Mouse (Mus musculus): Measurements from ENCODE around the gene Scnn1a. TPM values are rescaled to one million over a fixed set of nuclear protein-coding genes. Genes with fewer than 3 reads are reported as not detected.
"Not testable (repeated sequence)": the region's sequence is repeated elsewhere in the genome, so short reads cannot be mapped to it uniquely, and the experiment has no call there.

Scnn1a gene
- total RNA-seq, 2 experiments from 2014 or later = 0.10 to 0.14 TPM

DNA sequence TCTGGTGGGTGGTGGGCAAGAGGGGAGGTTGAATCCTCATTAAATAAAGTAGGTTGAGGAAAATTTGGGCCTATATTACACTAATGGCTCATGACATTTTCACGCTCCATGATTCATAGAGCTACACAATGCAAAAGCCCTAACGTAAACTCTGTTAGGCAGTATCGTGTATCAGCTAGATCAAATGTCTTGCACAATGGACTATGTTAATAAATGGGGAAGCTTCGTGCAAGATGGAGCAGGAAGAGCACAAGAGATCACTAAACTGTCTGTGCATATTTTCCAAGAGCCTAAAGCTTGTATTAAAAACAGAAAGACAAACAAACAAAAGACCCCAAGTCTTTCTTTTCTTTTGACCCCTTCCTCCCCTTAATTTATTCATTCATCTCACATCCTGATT lies 26.4 kb upstream of the Scnn1a start:
- Histone ChIP-seq H3K4me3 (no peak overlapping the region), H3K27ac (no peak overlapping the region)
- no peak for DNase-seq
- intact Hi-C loops (cut with DNase I) = no loop called here
- TF ChIP-seq CTCF (IDR thresholded peaks at IDR 0.05) = no peak

DNA sequence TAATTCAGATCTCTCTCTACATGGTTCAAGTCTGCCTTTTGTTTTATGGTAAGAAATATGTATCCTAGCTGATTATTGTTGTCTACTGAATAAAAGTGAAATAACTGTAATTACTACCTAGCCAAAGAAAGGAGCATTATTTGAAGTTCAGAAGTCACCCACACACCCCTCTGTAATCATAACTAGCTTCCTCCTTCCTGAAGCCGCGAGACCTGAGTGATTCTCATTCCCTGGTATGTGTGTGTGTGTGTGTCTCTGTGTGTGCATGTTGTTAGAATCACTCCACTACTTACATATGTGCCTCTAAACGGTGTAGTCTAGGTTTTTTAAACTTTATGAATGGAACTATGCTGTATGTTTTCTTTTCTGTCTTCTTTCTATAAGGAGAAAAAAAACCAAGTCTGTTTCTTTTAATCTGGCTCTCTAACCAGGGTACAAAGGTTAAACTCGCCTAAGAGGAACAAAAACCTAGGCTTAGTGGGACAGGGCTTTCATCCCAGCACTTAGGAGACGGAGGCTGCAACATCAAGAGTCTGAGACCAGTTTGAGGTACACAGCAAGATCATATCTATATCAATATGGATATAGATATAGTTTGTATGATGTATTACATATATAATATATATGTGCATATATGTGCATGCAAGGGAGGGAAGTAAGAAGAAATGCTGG lies 23.2 kb upstream of the Scnn1a start:
- DNase-seq = no peak
- no peak for TF ChIP-seq CTCF (IDR thresholded peaks at IDR 0.05)

DNA sequence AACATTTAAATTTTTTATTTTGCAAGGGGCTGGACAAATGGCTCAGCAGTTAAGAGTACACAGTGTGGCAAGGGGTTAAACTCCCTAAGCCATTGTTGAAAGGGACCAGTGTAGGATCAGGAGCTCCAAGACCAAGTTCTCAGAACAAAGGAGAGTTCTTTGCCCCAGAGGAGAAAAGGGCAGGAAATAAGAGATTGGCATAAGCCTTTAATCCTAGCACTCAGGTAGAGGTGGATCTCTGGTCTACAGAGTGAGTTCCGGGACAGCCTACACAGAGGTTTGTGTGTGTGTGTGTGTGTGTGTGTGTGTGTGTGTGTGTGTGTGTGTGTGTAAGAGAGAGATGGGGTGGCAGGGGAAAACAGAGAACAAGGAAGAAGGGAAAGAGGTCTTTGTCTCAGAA lies 19.5 kb upstream of the Scnn1a start:
- no peak overlapping the region for H3K27ac ChIP-seq
- DNase-seq = no peak
- H3K4me3 ChIP-seq = no peak overlapping the region
- intact Hi-C loops (cut with DNase I) = no loop called here
- no peak for TF ChIP-seq CTCF (IDR thresholded peaks at IDR 0.05)

More for the DNA sequence above, 23.2 kb upstream of the Scnn1a start:
- H3K27ac ChIP-seq = no peak overlapping the region
- intact Hi-C loops (cut with DNase I) = no loop called here
- H3K4me3 ChIP-seq = no peak overlapping the region

DNA sequence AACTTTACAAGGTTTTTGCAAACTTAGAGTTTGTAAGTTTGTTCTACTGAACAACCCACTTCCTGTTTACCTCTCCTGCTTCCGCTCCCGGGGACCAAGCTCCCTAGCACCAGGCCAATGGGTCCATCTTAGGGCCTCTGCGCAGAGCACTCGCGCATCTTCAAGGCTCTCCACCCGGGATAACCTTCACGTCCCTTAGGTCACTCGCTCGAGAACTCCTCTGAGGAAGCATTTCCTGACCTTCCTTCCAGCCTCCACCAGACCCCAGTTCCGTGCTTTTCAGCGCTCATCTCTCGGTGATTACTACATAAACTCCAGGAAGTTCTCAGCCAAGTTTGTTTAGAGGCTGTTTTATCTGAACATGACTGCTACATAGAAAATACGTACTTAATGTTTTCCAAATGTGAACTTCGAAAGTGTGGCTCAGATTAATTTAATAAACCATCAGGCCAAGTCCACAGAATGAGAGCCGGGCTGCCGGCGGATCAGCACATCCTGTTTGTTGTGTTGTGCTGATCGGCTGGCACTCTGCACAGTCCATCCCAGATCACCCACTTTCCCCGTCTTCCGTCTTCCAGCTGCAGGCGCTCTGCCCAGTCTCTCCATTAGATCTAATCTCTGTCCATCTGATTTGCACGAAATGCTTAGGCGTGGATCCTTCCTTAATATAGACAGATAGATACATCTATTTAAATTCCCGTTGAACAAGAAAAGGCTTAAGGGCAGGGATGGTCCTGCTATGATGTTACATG lies 18.1 kb upstream of the Scnn1a start:
- Histone ChIP-seq H3K27ac (peak overlapping the region; percentile 69), H3K4me3 (peak overlapping the region; percentile 37)
- DNase-seq = no peak
- intact Hi-C loops (cut with DNase I) = no loop called here
- TF ChIP-seq CTCF (IDR thresholded peaks at IDR 0.05) = no peak

DNA sequence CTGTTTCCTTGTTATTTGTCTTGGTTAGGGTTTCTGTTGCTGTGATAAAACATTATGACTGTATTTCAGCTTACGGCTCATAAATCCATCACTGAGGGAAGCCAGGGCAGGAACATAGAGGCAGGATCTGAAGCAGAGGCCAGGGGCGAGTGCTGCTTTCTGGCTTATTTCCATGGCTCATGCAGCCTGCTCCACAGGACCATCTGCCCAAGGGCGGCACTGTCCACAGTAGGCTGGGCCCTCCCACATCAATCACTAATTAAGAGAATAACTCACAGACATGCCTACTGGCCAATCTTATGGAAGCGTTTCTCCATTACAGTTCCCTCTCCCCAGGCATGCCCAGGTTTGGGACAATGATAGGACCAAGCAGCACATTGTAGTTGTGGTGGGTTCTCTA lies 17.2 kb upstream of the Scnn1a start:
- no peak for TF ChIP-seq CTCF (IDR thresholded peaks at IDR 0.05)
- intact Hi-C loops (cut with DNase I) = no loop called here
- Histone ChIP-seq H3K27ac (no peak overlapping the region), H3K4me3 (no peak overlapping the region)
- no peak for DNase-seq

DNA sequence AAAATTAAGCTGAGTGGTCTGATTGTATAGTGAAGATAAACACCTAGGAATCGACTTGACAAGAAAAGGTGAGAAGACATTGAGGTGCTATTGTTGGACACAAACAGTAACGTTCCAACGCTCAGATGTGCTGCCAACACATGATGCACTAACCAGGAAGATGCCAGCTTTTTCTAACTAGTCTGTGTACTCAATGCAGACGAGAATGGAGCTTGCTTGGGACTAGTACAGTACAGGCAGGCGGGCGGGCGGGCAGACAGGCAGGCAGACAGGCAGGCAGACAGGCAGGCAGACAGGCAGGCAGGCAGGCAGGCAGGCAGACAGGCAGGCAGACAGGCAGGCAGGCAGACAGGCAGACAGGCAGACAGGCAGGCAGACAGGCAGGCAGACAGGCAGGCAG lies 16.1 kb upstream of the Scnn1a start:
- intact Hi-C loops (cut with DNase I); DNase-seq: not testable (repeated sequence)

DNA sequence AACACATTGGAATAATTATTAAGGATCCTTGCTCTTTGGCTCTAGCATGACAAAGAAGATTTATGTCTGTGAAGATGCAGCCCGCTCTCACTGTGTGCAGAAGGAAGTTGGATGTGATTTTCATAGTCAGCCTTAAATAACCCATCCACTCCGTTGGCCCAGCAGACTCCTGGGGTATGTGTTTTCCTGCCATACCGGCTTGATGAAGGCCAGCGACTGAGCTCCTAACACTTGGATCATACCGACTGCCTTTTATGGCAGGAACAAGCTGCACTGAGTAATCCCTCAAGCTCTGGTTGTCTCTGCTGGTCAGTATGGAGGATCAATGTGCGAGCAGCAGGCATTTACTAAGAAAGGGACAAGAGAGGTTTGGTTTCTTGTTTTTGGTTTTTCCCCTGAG lies 15.0 kb upstream of the Scnn1a start:
- peak overlapping the region; percentile 31; the same call in 1 of the 2 replicates for H3K27ac ChIP-seq
- DNase-seq = peak; percentile 20
- no peak for TF ChIP-seq CTCF (IDR thresholded peaks at IDR 0.05)
- intact Hi-C loops (cut with DNase I) = no loop called here
- no peak overlapping the region for H3K4me3 ChIP-seq

More for the DNA sequence above, 16.1 kb upstream of the Scnn1a start:
- H3K27ac ChIP-seq, H3K4me3 ChIP-seq: not testable (repeated sequence)

DNA sequence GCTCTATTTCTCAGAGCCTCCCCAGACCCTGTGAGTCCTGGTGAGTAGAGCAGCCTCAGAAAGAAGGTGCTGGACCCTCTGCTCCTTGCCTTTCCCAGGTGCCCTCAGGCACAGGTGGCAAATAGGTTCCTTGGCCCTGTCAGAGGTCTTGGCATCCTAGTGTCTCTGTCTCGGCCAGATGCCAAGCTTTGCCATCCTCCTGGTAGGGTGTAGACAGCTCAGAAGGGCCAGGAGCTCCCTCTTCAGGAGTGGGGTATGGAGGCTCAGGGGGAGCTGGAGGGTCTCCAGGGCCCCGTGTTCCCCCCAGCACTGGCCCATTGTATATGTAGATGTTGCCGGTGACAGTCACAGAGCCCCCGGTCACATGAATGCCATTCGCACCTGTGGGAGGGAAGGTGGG lies 13.4 kb upstream of the Scnn1a start:
- no peak for DNase-seq
- H3K4me3 ChIP-seq = no peak overlapping the region
- no peak for TF ChIP-seq CTCF (IDR thresholded peaks at IDR 0.05)
- intact Hi-C loops (cut with DNase I) = no loop called here
- no peak overlapping the region for H3K27ac ChIP-seq

DNA sequence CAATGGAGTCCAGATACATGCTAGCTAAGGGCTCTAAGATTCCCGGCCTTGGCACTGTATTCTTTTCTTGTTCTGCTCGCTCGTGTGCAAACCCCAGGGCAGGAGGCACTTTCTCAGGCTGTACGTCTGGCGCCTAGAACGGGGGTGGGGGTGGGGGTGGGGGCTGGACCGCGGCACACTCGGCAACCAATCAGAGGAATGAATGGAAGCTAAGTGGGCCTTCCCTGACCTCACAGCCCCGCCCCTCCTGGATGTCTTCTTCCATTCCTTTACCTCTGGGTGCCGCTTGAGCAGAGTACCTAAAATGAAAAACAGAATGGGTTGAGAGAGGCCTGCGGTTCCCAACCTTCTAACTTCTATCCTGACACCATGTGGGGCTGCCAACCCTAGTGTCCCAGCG lies 11.5 kb upstream of the Scnn1a start:
- peak; percentile 13 for DNase-seq
- Histone ChIP-seq H3K27ac (no peak overlapping the region), H3K4me3 (no peak overlapping the region)
- intact Hi-C loops (cut with DNase I) = no loop called here
- no peak for TF ChIP-seq CTCF (IDR thresholded peaks at IDR 0.05)

DNA sequence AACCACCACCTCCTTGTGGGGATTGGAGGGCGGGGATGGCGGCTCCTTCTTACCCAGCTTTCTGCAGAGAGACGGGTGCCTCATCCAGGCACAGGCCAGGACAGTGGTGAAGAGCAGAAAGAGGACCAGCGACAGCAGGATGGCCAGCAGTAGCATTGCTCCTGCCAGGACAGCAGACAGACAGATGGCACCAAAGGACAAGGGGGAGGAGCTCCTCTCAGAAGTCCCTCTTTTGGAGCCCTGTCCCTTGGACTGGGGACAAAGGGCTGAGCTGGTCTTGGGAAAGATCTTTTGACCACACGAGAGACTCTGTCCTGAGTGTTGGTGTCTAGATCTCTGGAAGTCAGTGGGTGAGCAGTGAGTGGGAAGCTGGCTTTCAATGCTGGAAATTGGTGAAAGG lies 11.1 kb upstream of the Scnn1a start:
- no peak for DNase-seq
- Histone ChIP-seq H3K27ac (no peak overlapping the region), H3K4me3 (no peak overlapping the region)
- intact Hi-C loops (cut with DNase I) = no loop called here
- TF ChIP-seq CTCF (IDR thresholded peaks at IDR 0.05) = no peak

DNA sequence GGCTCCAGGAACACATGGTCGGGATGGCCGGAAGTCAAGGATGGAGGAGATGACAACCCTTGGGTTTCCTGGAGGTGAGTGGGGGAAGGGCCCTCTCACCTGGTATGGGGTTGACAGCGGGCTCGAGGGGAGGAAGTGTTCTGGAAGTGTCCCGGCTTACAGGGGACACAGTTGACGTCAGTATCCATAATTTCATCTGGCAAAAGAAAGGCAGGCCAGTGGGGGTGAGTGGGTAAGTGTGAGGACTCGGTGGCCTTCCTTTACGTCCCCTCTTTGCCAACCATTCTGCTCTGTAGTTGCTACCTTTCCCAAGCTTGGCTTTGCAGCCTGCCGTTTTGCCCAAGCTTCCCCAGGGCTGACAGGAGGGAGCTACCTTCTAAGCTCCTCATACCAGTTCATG lies 8.3 kb upstream of the Scnn1a start:
- Histone ChIP-seq H3K27ac (peak overlapping the region; percentile 94), H3K4me3 (peak overlapping the region; percentile 78)
- intact Hi-C loops (cut with DNase I) = loop anchor here (2.0 kb wide), 1 partner anchor 37 kb away; the partner anchor contains the start of gene Tnfrsf1a
- no peak for TF ChIP-seq CTCF (IDR thresholded peaks at IDR 0.05)
- DNase-seq = no peak

DNA sequence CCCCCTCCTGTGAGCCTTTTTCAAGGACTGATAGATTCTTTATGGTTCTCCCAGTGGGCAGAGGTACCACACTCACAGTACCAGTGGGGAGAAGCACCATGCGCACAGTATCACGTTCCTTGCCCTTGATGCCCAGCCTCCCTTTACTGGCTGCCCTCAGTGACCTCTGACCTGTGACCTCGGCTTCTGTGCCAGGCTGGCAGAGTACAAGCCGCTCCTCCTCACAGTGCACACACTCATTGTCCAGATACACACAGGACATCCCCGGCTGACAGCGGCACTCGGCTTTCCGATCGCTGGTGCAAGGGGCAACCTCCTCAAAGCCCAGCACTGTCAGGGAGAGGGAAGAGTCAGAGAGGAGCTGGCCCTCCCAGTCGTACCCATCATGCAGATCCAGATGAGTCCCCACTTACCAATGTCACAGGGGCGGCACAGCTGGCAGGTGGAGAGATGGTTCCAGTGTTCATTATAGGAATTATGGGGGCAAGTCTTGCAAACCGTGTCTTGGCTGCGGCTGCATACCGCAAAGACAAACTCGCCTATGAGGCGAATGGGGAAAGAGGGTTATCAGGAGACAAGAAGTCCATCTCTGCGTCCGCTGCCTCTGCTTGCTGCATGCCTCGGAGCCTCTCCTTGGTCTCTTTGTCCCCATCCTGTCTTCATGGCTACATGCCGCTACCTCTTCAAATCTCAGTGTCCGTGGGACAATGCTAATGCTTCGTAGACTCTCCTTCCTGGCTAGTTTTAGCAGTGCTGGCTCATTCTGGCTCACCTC lies 7.7 kb upstream of the Scnn1a start:
- intact Hi-C loops (cut with DNase I) = loop anchor here (2.0 kb wide), 1 partner anchor 36 kb away; the partner anchor contains the start of gene Tnfrsf1a
- peak; percentile 34 for DNase-seq

More for the DNA sequence above, 7.7 kb upstream of the Scnn1a start:
- Histone ChIP-seq H3K27ac (peak overlapping the region; percentile 94), H3K4me3 (peak overlapping the region; percentile 78)
- no peak for TF ChIP-seq CTCF (IDR thresholded peaks at IDR 0.05)

Data from gastrocnemius, adult 2 months (tissue).